ENCODE assay signal across 12 mouse cellular contexts in the genomic region with DNA sequence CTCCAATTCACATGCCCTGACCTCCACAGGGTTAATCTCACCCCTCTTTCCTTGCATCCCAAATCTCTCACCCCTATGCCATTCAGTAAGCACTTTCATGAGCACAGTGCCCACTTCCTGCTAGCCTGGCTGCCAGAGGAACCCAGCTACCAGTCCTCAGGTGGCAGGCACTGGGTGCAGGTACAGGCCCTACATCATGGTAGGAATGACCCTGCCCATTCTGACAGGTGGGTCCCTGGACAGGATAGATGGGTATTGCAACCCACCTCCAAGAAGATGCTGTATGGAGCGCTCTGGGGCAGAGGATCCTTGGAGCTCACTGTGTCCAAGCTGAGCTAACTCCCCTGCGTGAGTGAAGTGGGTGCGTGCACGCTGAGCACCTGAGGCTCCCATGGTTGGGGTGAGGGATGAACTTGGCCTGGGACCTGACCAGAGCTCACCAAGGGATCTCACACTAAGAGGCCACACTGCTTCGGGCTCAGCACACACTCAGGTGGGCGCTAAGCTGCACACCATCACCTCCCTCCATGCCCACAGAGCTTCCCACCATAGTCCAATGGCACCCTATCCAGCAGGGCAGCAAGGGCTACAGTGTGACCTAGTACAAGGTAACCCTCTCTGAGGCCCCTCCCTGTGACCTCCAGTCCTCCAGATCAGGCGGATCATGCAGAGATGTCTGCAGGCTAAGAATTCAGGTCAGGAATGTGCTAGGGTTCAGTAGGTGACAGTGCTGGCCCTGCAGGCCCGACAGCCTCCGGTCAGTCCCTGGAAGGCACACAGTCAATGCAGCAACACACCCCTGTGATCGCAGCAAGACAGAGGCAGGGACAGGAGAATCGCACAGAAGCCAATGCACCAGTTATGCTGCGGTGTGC. TPM values are rescaled to one million over a fixed set of nuclear protein-coding genes. Genes with fewer than 3 reads are reported as not detected.
DNase-seq lines count a peak whose midpoint lies in the region; ATAC-seq lines count a peak whose summit lies in the region.
"Had no signal": no experiment of that assay in that cellular context is flagged by ENCODE, and none has a peak within 500 bp of the region (broad histone marks: within the 10 kb centered on the region; RNA-seq: fewer than 3 reads in every experiment).

No protein-coding gene starts in this region.

- H3K4me2 ChIP-seq in kidney, embryonic 15.5 days = no peak overlapping the region
- no peak overlapping the region for H3K4me2 ChIP-seq in embryonic facial prominence, embryonic 12.5 days (replicated peaks)
- no peak overlapping the region; the same call in 1 of the 2 replicates for H3K4me2 ChIP-seq in forebrain, embryonic 14.5 days (ENCODE audit: low read length)
- H3K4me2 ChIP-seq: liver, embryonic 15.5 days had no signal

- no peak for DNase-seq in kidney, postnatal 14 days
- no peak for DNase-seq in forebrain, embryonic 14.5 days (ENCODE audit: low spot score)
- no peak for DNase-seq in limb, embryonic 10.5 days (ENCODE audit: low spot score)
- DNase-seq in urinary bladder, postnatal 36 days (ENCODE audit: low spot score in 2 of 2) = no peak
- DNase-seq in left cerebral cortex, postnatal 25 days (ENCODE audit: low spot score in 2 of 2) = no peak
- DNase-seq in lung, postnatal 4 days = no peak
- DNase-seq: adrenal gland, adult 2 months; cerebellum, adult 8-10 months had no signal

- H3K9me3 ChIP-seq in kidney, embryonic 15.5 days (replicated peaks) = no peaks in the 10 kb centered on the region
- no peaks in the 10 kb centered on the region for H3K9me3 ChIP-seq in embryonic facial prominence, embryonic 12.5 days
- H3K9me3 ChIP-seq in forebrain, embryonic 14.5 days (replicated peaks; ENCODE audit: control insufficient read depth, low read length) = no peaks in the 10 kb centered on the region
- H3K9me3 ChIP-seq in limb, embryonic 10.5 days (replicated peaks) = no peaks in the 10 kb centered on the region
- H3K9me3 ChIP-seq: G1E; liver, embryonic 15.5 days had no signal

- H3K27ac ChIP-seq in kidney, embryonic 15.5 days = peak overlapping the region; percentile 95
- peak overlapping the region; percentile 92; the same call in 1 of the 2 replicates for H3K27ac ChIP-seq in embryonic facial prominence, embryonic 12.5 days
- peak overlapping the region; percentile 91 for H3K27ac ChIP-seq in forebrain, embryonic 14.5 days (ENCODE audit: low read depth, low read length)
- peak overlapping the region; percentile 91 for H3K27ac ChIP-seq in limb, embryonic 10.5 days

- H3K4me1 ChIP-seq in kidney, embryonic 15.5 days = peaks cover 86% of the 10 kb centered on the region
- H3K4me1 ChIP-seq in embryonic facial prominence, embryonic 12.5 days = peaks cover 54% of the 10 kb centered on the region
- H3K4me1 ChIP-seq in forebrain, embryonic 14.5 days (ENCODE audit: control insufficient read depth, insufficient read depth, low read length) = peaks cover 29% of the 10 kb centered on the region
- H3K4me1 ChIP-seq in limb, embryonic 10.5 days = peaks cover 66% of the 10 kb centered on the region

- no peaks in the 10 kb centered on the region for H3K36me3 ChIP-seq in kidney, embryonic 15.5 days
- peaks cover 6% of the 10 kb centered on the region; the same call in 1 of the 2 replicates for H3K36me3 ChIP-seq in embryonic facial prominence, embryonic 12.5 days
- peaks cover 7% of the 10 kb centered on the region for H3K36me3 ChIP-seq in forebrain, embryonic 14.5 days (ENCODE audit: control insufficient read depth, insufficient read depth, low read length)
- peaks cover 12% of the 10 kb centered on the region; the same call in 1 of the 2 replicates for H3K36me3 ChIP-seq in limb, embryonic 10.5 days
- H3K36me3 ChIP-seq: G1E; liver, embryonic 15.5 days had no signal

- H3K27me3 ChIP-seq in kidney, embryonic 15.5 days = no peaks in the 10 kb centered on the region
- no peaks in the 10 kb centered on the region for H3K27me3 ChIP-seq in embryonic facial prominence, embryonic 12.5 days
- no peaks in the 10 kb centered on the region for H3K27me3 ChIP-seq in forebrain, embryonic 14.5 days (replicated peaks; ENCODE audit: control insufficient read depth, insufficient read depth, low read length)
- H3K27me3 ChIP-seq in limb, embryonic 10.5 days (ENCODE audit: low read depth, poor library complexity, severe bottlenecking) = no peaks in the 10 kb centered on the region
- H3K27me3 ChIP-seq: liver, embryonic 15.5 days had no signal

- whole genome bisulfite sequencing in kidney, embryonic 15.5 days = 72% methylated on average over 12 of the region's 12 CpGs
- WGBS in embryonic facial prominence, embryonic 12.5 days = 62% methylated on average over 12 of the region's 12 CpGs
- WGBS in forebrain, embryonic 14.5 days = 63% methylated on average over 12 of the region's 12 CpGs
- 77% methylated on average over 12 of the region's 12 CpGs for WGBS in limb, embryonic 10.5 days

- no peak overlapping the region for H3K9ac ChIP-seq in kidney, embryonic 15.5 days
- H3K9ac ChIP-seq in embryonic facial prominence, embryonic 12.5 days = no peak overlapping the region
- H3K9ac ChIP-seq in forebrain, embryonic 14.5 days (ENCODE audit: low read length) = no peak overlapping the region
- H3K9ac ChIP-seq: liver, embryonic 15.5 days had no signal

- ATAC-seq in kidney, embryonic 15.5 days (replicated peaks; ENCODE audit: low FRiP score) = no peak
- no peak for ATAC-seq in embryonic facial prominence, embryonic 12.5 days (ENCODE audit: insufficient number of reproducible peaks, insufficient read depth, low FRiP score, low TSS enrichment)
- no peak for ATAC-seq in forebrain, embryonic 14.5 days

- intact Hi-C loops in left cerebral cortex, postnatal 25 days (cut with DNase I) = loop anchor here (1.0 kb wide), 1 partner anchor 32 kb away; no protein-coding TSS in a partner anchor

- no peak overlapping the region for H3K4me3 ChIP-seq in kidney, embryonic 15.5 days (replicated peaks)
- H3K4me3 ChIP-seq in embryonic facial prominence, embryonic 12.5 days = no peak overlapping the region
- no peak overlapping the region for H3K4me3 ChIP-seq in forebrain, embryonic 14.5 days (ENCODE audit: low read depth, low read length)
- no peak overlapping the region for H3K4me3 ChIP-seq in limb, embryonic 10.5 days
- H3K4me3 ChIP-seq: liver, embryonic 15.5 days had no signal

RNA-seq across cellular contexts. Expression of a gene that starts 39.9 kb away (rescaled TPM):
- polyA plus RNA-seq in kidney, embryonic 15.5 days (2015; fragmentation: Nextera tagmentation; extraction: Ambion mirVana) = 20.3 and 20.7 TPM in 2 replicates
- polyA plus RNA-seq in embryonic facial prominence, embryonic 12.5 days (2016; fragmentation: Nextera tagmentation; extraction: Ambion mirVana) = 17.4 and 19.7 TPM in 2 replicates
- 15.0 and 17.7 TPM in 2 replicates for polyA plus RNA-seq in forebrain, embryonic 14.5 days (2014; fragmentation: Nextera tagmentation; extraction: Ambion mirVana)
- 13.2 and 17.1 TPM in 2 replicates for polyA plus RNA-seq in limb, embryonic 10.5 days (2016; fragmentation: Nextera tagmentation; extraction: Ambion mirVana)
- 10 to 100 TPM; 53.2 to 57.9 TPM for total RNA-seq in left cerebral cortex, postnatal 25 days (2021)
